Mouse (Mus musculus) CH12.LX (cell line): ENCODE results near the gene Yeats2. TPM values are rescaled to one million over a fixed set of nuclear protein-coding genes. Genes with fewer than 3 reads are reported as not detected.

ENCODE experiments used
- DNase-seq: peaks from one replicate; pipeline ENCODE4 v3.0.0-alpha.2; 2013; ENCODE audit errors: extremely low read depth
- H3K27ac ChIP-seq: 2 replicates; pipeline ENCODE4 v1.5.1; 2012; ENCODE audit warnings: low read depth, mild to moderate bottlenecking, control low read depth, moderate library complexity; ENCODE audit not compliant: insufficient read depth
- H3K27me3 ChIP-seq: replicated peaks from 2 replicates; pipeline ENCODE3; 2012; ENCODE audit warnings: inconsistent platforms
- H3K36me3 ChIP-seq, 2 experiments: replicated peaks in 1 of 2; 2 replicates each; pipeline versions ENCODE3 to v1.6.1; 2012; ENCODE audit warnings: inconsistent platforms in 1 of 2, low read length in 1 of 2, mild to moderate bottlenecking in 1 of 2, mixed read lengths in 1 of 2, moderate library complexity in 1 of 2; ENCODE audit not compliant: control insufficient read depth in 1 of 2, insufficient read depth in 1 of 2
- H3K4me1 ChIP-seq, 2 experiments: 2 replicates each; pipeline ENCODE4 v1.6.1; 2012; ENCODE audit warnings: inconsistent platforms in 1 of 2, moderate library complexity in 1 of 2; ENCODE audit not compliant: insufficient read depth in 2 of 2, control insufficient read depth in 1 of 2
- H3K4me2 ChIP-seq: 2 replicates; pipeline ENCODE4 v1.6.1; 2012; ENCODE audit warnings: low read depth, mild to moderate bottlenecking, control low read depth; ENCODE audit not compliant: poor library complexity, insufficient read depth, severe bottlenecking
- H3K4me3 ChIP-seq, 3 experiments: fragments of 150-350 bp in 1 of 3; sonication (generic) in 1 of 3; replicated peaks in 1 of 3; 2 replicates each; pipeline versions ENCODE3 to v1.5.1; 2011 to 2012; ENCODE audit warnings: low read depth in 2 of 3, low read length in 2 of 3, mild to moderate bottlenecking in 2 of 3, moderate library complexity in 2 of 3, control low read depth in 1 of 3, improper control_type of control experiment in 1 of 3, inconsistent platforms in 1 of 3, mixed read lengths in 1 of 3; ENCODE audit not compliant: poor library complexity in 1 of 3
- H3K79me2 ChIP-seq: replicated peaks from 2 replicates; pipeline ENCODE4 v1.6.1; 2012; ENCODE audit warnings: mild to moderate bottlenecking, moderate library complexity; ENCODE audit not compliant: control insufficient read depth, poor library complexity, insufficient read depth, severe bottlenecking; ENCODE audit errors: extremely low read depth
- H3K9ac ChIP-seq: 2 replicates; pipeline ENCODE4 v1.6.1; 2012; ENCODE audit warnings: low read depth, mild to moderate bottlenecking, control low read depth, moderate library complexity; ENCODE audit not compliant: insufficient read depth
- H3K9me3 ChIP-seq: replicated peaks from 2 replicates; pipeline ENCODE3; 2012; ENCODE audit warnings: low read length, inconsistent platforms, mixed read lengths
- BHLHE40 ChIP-seq: IDR thresholded peaks from 2 replicates; pipeline ENCODE4 v1.6.1; 2011; ENCODE audit warnings: mild to moderate bottlenecking, low read depth, low read length, improper control_type of control experiment
- CHD1 ChIP-seq: IDR thresholded peaks from 2 replicates; pipeline ENCODE4 v1.6.1; 2012; ENCODE audit warnings: low read depth, low read length, improper control_type of control experiment, inconsistent platforms
- CHD2 ChIP-seq: IDR thresholded peaks from 2 replicates; pipeline ENCODE4 v1.6.1; 2011; ENCODE audit warnings: low read length, improper control_type of control experiment
- CTCF ChIP-seq, 2 experiments: IDR thresholded peaks in 1 of 2; conservative IDR thresholded peaks in 1 of 2; 2 replicates each; pipeline ENCODE4 v1.5.1; 2011 to 2012; ENCODE audit warnings: low read depth in 2 of 2, low read length in 2 of 2, improper control_type of control experiment in 1 of 2, inconsistent platforms in 1 of 2, mild to moderate bottlenecking in 1 of 2, moderate library complexity in 1 of 2
- E2F4 ChIP-seq: IDR thresholded peaks from 2 replicates; pipeline ENCODE4 v1.6.1; 2011; ENCODE audit warnings: low read depth, low read length, improper control_type of control experiment; ENCODE audit not compliant: insufficient replicate concordance
- ELF1 ChIP-seq: IDR thresholded peaks from 2 replicates; pipeline ENCODE4 v1.6.1; 2014; ENCODE audit warnings: low read depth, mild to moderate bottlenecking, inconsistent platforms, low read length, improper control_type of control experiment
- EP300 ChIP-seq: IDR thresholded peaks from 2 replicates; pipeline ENCODE4 v1.6.1; 2011; ENCODE audit warnings: low read length, improper control_type of control experiment
- ETS1 ChIP-seq: conservative IDR thresholded peaks from 2 replicates; pipeline ENCODE4 v1.6.1; 2012; ENCODE audit warnings: low read depth, mild to moderate bottlenecking, inconsistent platforms, low read length, improper control_type of control experiment, moderate library complexity
- GABPA ChIP-seq: IDR thresholded peaks from 2 replicates; pipeline ENCODE4 v1.6.1; 2012; ENCODE audit warnings: low read depth, low read length, improper control_type of control experiment, inconsistent platforms; ENCODE audit not compliant: insufficient replicate concordance
- HCFC1 ChIP-seq: IDR thresholded peaks from 2 replicates; pipeline ENCODE4 v1.6.1; 2012; ENCODE audit warnings: low read depth, mild to moderate bottlenecking, inconsistent platforms, low read length, improper control_type of control experiment
- IRF4 ChIP-seq: IDR thresholded peaks from 2 replicates; pipeline ENCODE4 v1.6.1; 2014; ENCODE audit warnings: low read depth, mild to moderate bottlenecking, inconsistent platforms, low read length, improper control_type of control experiment
- JUN ChIP-seq: IDR thresholded peaks from 2 replicates; pipeline ENCODE4 v1.6.1; 2011; ENCODE audit warnings: low read depth, mild to moderate bottlenecking, low read length, improper control_type of control experiment, moderate library complexity; ENCODE audit not compliant: insufficient read depth
- KAT2A ChIP-seq: IDR thresholded peaks from 2 replicates; pipeline ENCODE4 v1.6.1; 2012; ENCODE audit warnings: low read length, improper control_type of control experiment, inconsistent platforms; ENCODE audit not compliant: insufficient replicate concordance
- MAFK ChIP-seq: IDR thresholded peaks from 2 replicates; pipeline ENCODE4 v1.6.1; 2011; ENCODE audit warnings: low read length, improper control_type of control experiment; ENCODE audit not compliant: insufficient replicate concordance
- MAX ChIP-seq: IDR thresholded peaks from 2 replicates; pipeline ENCODE4 v1.6.1; 2011; ENCODE audit warnings: low read length, improper control_type of control experiment
- MAZ ChIP-seq: IDR thresholded peaks from 2 replicates; pipeline ENCODE4 v1.6.1; 2012; ENCODE audit warnings: low read depth, mild to moderate bottlenecking, inconsistent platforms, low read length, improper control_type of control experiment, moderate library complexity
- MXI1 ChIP-seq: IDR thresholded peaks from 2 replicates; pipeline ENCODE4 v1.6.1; 2011; ENCODE audit warnings: mild to moderate bottlenecking, low read depth, low read length, improper control_type of control experiment
- MYC ChIP-seq: IDR thresholded peaks from 2 replicates; pipeline ENCODE4 v1.6.1; 2011; ENCODE audit warnings: low read depth, mild to moderate bottlenecking, improper control_type of control experiment, low read length
- NELFE ChIP-seq: IDR thresholded peaks from 2 replicates; pipeline ENCODE4 v1.6.1; 2011; ENCODE audit warnings: low read depth, low read length, improper control_type of control experiment
- NRF1 ChIP-seq: IDR thresholded peaks from 2 replicates; pipeline ENCODE4 v1.6.1; 2014; ENCODE audit warnings: low read depth, mild to moderate bottlenecking, inconsistent platforms, low read length, improper control_type of control experiment, moderate library complexity
- PAX5 ChIP-seq: IDR thresholded peaks from 2 replicates; pipeline ENCODE4 v1.6.1; 2012; ENCODE audit warnings: low read length, inconsistent platforms, mixed read lengths
- POLR2AphosphoS2 ChIP-seq: IDR thresholded peaks from 2 replicates; pipeline ENCODE4 v1.6.1; 2011; ENCODE audit warnings: low read depth, low read length, improper control_type of control experiment
- RAD21 ChIP-seq: IDR thresholded peaks from 2 replicates; pipeline ENCODE4 v1.6.1; 2011; ENCODE audit warnings: low read depth, mild to moderate bottlenecking, low read length, improper control_type of control experiment, moderate library complexity
- RCOR1 ChIP-seq: conservative IDR thresholded peaks from 2 replicates; pipeline ENCODE4 v1.6.1; 2012; ENCODE audit warnings: low read depth, mild to moderate bottlenecking, inconsistent platforms, low read length, improper control_type of control experiment
- SIN3A ChIP-seq: IDR thresholded peaks from 2 replicates; pipeline ENCODE4 v1.6.1; 2012; ENCODE audit warnings: low read length, improper control_type of control experiment, inconsistent platforms
- SMC3 ChIP-seq: IDR thresholded peaks from 2 replicates; pipeline ENCODE4 v1.6.1; 2011; ENCODE audit warnings: low read depth, low read length, improper control_type of control experiment
- TCF12 ChIP-seq: IDR thresholded peaks from 2 replicates; pipeline ENCODE4 v1.6.1; 2014; ENCODE audit warnings: low read depth, mild to moderate bottlenecking, inconsistent platforms, low read length, improper control_type of control experiment
- UBTF ChIP-seq: IDR thresholded peaks from 2 replicates; pipeline ENCODE4 v1.6.1; 2012; ENCODE audit warnings: low read depth, mild to moderate bottlenecking, inconsistent platforms, low read length, improper control_type of control experiment, moderate library complexity
- USF1 ChIP-seq: IDR thresholded peaks from 2 replicates; pipeline ENCODE4 v1.6.1; 2014; ENCODE audit warnings: low read depth, mild to moderate bottlenecking, inconsistent platforms, low read length, improper control_type of control experiment
- ZC3H11A ChIP-seq: IDR thresholded peaks from 2 replicates; pipeline ENCODE4 v1.6.1; 2012; ENCODE audit warnings: low read depth, mild to moderate bottlenecking, inconsistent platforms, low read length, improper control_type of control experiment
- ZKSCAN1 ChIP-seq: IDR thresholded peaks from 2 replicates; pipeline ENCODE4 v1.6.1; 2012; ENCODE audit warnings: low read depth, inconsistent platforms, low read length, improper control_type of control experiment, borderline replicate concordance
- ZMIZ1 ChIP-seq: IDR thresholded peaks from 2 replicates; pipeline ENCODE4 v1.6.1; 2012; ENCODE audit warnings: low read depth, mild to moderate bottlenecking, inconsistent platforms, low read length, improper control_type of control experiment
- ZNF384 ChIP-seq: IDR thresholded peaks from 2 replicates; pipeline ENCODE4 v1.6.1; 2012; ENCODE audit warnings: low read depth, low read length, improper control_type of control experiment, inconsistent platforms
- dilution Hi-C: fragments of 300-500 bp; cut with MboI; formaldehyde crosslinking; loops from 2 replicates; pipeline ENCODE4 v1.14.3; 2020; ENCODE audit warnings: low sequenced_read_pairs; ENCODE audit not compliant: extremely low pct_unique_long_range_greater_than_20kb, extremely low pct_ligation_motif_present
- in situ Hi-C: fragments of 300-500 bp; cut with MboI; formaldehyde crosslinking; loops from 3 replicates; pipeline ENCODE4 v1.14.3; 2019; ENCODE audit warnings: low sequenced_read_pairs, low pct_ligation_motif_present, low pct_unique_long_range_greater_than_20kb, mixed read lengths
- polyA plus RNA-seq: library from polyadenylated mRNA; unstranded; fragments of >175 nt; gene quantifications from 2 replicates; pipeline ENCODE4 v1.2.1, GENCODE M21; 2012; ENCODE audit warnings: low read depth; ENCODE audit not compliant: insufficient read length
- total RNA-seq, 2 experiments: library from RNA; depleted of rRNA; stranded (reverse); fragments of 300-350 nt in 1 of 2; fragments of >200 nt in 1 of 2; gene quantifications; 2 replicates each; pipeline ENCODE4 v1.2.3; 2012 to 2014

Gene Yeats2
- total and polyA plus RNA-seq, 3 experiments, result 24.0 to 42.6 (median 33.5) TPM

- TF ChIP-seq USF1 (peak; percentile 86), EP300 (no peak), CHD1 (no peak)
- TF ChIP-seq, all 38 proteins: peak for 24
Observed at GRCm38 (mm10) chr16:20097069-20097710, 43.7 kb upstream of the Yeats2 start, which contains the start of gene Klhl24 (continued).

- Histone ChIP-seq H3K4me1 (peaks cover 0 to 20% of the 10 kb centered on the region in 2 experiments; a peak in 2 of 4 replicates), H3K79me2 (no peaks in the 10 kb centered on the region; the same call in 1 of the 2 replicates), H3K27ac (peak overlapping the region; percentile 90), H3K4me3 (peak overlapping the region; percentile 71 to 87 (median 80)), H3K36me3 (peaks cover 0 to 14% of the 10 kb centered on the region in 2 experiments), H3K27me3 (no peaks in the 10 kb centered on the region), H3K4me2 (peak overlapping the region; percentile 53; the same call in 1 of the 2 replicates), H3K9ac (peak overlapping the region; percentile 66), H3K9me3 (peaks cover 18% of the 10 kb centered on the region)
- DNase-seq, result peak; percentile 98
- dilution Hi-C loops, result no loop called here
- in situ Hi-C loops, result loop anchor here (10.0 to 25.0 kb wide), 3 partner anchors 123 to 361 kb away; no protein-coding TSS in a partner anchor
- peak; percentile 47; the same call in 1 of the 2 replicates for TF ChIP-seq TCF12
- TF ChIP-seq RAD21, result no peak
- no peak for TF ChIP-seq KAT2A
- TF ChIP-seq ETS1, result peak; percentile 63; the same call in 1 of the 2 replicates
- TF ChIP-seq SMC3, result no peak
- peak; percentile 85 for TF ChIP-seq IRF4
- TF ChIP-seq UBTF, result peak; percentile 88; the same call in 1 of the 2 replicates
- peak; percentile 69; the same call in 1 of the 2 replicates for TF ChIP-seq E2F4
- peak; percentile 34; the same call in 1 of the 2 replicates for TF ChIP-seq ZMIZ1
- no peak for TF ChIP-seq POLR2AphosphoS2
- peak; percentile 80 for TF ChIP-seq ELF1
- peak; percentile 79 for TF ChIP-seq BHLHE40
- peak; percentile 94 for TF ChIP-seq SIN3A
- TF ChIP-seq MXI1, result peak; percentile 90
- TF ChIP-seq GABPA, result no peak
- TF ChIP-seq JUN, result no peak
- TF ChIP-seq MAX, result peak; percentile 1; the same call in 1 of the 2 replicates
- peak; percentile 70 for TF ChIP-seq USF1
- TF ChIP-seq CHD1, result peak; percentile 47; the same call in 1 of the 2 replicates
- TF ChIP-seq EP300, result 0 out of 2 replicates have a peak, but pooled peaks have one; percentile 33
- TF ChIP-seq RCOR1, result no peak
- peak; percentile 46; the same call in 1 of the 2 replicates for TF ChIP-seq HCFC1
- no peak for TF ChIP-seq ZNF384
- TF ChIP-seq MAFK, result no peak
- TF ChIP-seq ZKSCAN1, result no peak
- TF ChIP-seq CHD2, result peak; percentile 66
- TF ChIP-seq ZC3H11A, result no peak
- no peak for TF ChIP-seq PAX5
- TF ChIP-seq MAZ, result peak; percentile 90
- TF ChIP-seq NRF1, result no peak; the same call in 1 of the 2 replicates
- TF ChIP-seq NELFE, result no peak
- TF ChIP-seq MYC, result no peak
- no peak for TF ChIP-seq CTCF (conservative IDR thresholded peaks at IDR 0.05 in 1 of 2, IDR thresholded peaks at IDR 0.05 in 1 of 2; ENCODE audit: low read depth in 2 of 2, low read length in 2 of 2)
Observed at GRCm38 (mm10) chr16:20097711-20098374, 43.0 kb upstream of the Yeats2 start.
